ENCODE assay signal across 17 mouse cellular contexts in the genomic region with DNA sequence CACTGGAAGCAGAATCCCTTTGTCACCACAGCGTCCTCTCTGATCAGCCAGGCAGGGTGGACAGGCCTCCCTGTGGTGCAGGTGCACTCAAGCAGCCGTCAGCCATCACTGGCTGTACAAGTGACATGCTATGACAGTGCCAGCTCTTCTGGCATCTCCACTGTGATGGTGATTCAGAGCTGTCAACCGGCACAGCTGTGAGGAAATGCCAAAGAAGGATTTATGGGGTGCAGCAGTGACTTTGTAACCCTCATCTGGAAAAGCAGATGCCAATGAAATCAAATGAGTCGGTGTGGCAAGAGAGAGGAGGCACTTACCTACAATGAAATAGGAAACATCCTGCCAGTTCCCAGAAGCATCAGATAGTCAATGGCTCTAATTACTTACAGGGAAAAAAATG.
DNase-seq lines count a peak whose midpoint lies in the region; ATAC-seq and TF ChIP-seq lines count a peak whose summit lies in the region.
"Had no signal": no experiment of that assay in that cellular context is flagged by ENCODE, and none has a peak within 500 bp of the region (broad histone marks: within the 10 kb centered on the region; RNA-seq: fewer than 3 reads in every experiment).

No protein-coding gene starts in this region.

- no peak for ATAC-seq in heart, postnatal 0 days (ENCODE audit: insufficient read depth, low read depth)
- no peak for ATAC-seq in heart, embryonic 12.5 days (ENCODE audit: insufficient number of reproducible peaks, low FRiP score)
- peak; percentile 69; the same call in 1 of the 2 replicates for ATAC-seq in neural tube, embryonic 14.5 days (ENCODE audit: low read depth)
- no peak; the same call in 1 of the 2 replicates for ATAC-seq in neural tube, embryonic 15.5 days (ENCODE audit: low FRiP score)
- ATAC-seq: forebrain, postnatal 0 days; liver, postnatal 0 days had no signal

- peak; percentile 5; the same call in 1 of the 2 replicates for TF ChIP-seq CTCF in heart, postnatal 0 days (IDR thresholded peaks at IDR 0.05; ENCODE audit: low read depth)

- no peak for TF ChIP-seq EP300 in heart, postnatal 0 days (IDR thresholded peaks at IDR 0.05; ENCODE audit: low read depth)

- peak; percentile 49 to 64 for DNase-seq in adrenal gland, adult (ENCODE audit: inconsistent age in 2 of 2, low spot score in 1 of 2)
- DNase-seq in adrenal gland, postnatal 10 days, result no peak
- DNase-seq in heart, postnatal 0 days (ENCODE audit: low spot score), result no peak
- DNase-seq in spleen, postnatal 36 days (ENCODE audit: low spot score in 2 of 2), result no peak
- no peak for DNase-seq in urinary bladder, postnatal 14 days (ENCODE audit: low spot score)
- DNase-seq: forebrain, postnatal 0 days; kidney, postnatal 14 days; layer of hippocampus, postnatal 36 days; liver, postnatal 0 days; retina, postnatal 1 day; thymus, adult 2 months had no signal

- H3K9ac ChIP-seq in heart, postnatal 0 days (replicated peaks; ENCODE audit: low read depth, low read length), result no peak overlapping the region
- H3K9ac ChIP-seq in heart, embryonic 12.5 days, result no peak overlapping the region
- no peak overlapping the region for H3K9ac ChIP-seq in neural tube, embryonic 14.5 days (replicated peaks; ENCODE audit: low read depth, low read length)
- H3K9ac ChIP-seq in neural tube, embryonic 15.5 days (replicated peaks), result no peak overlapping the region
- H3K9ac ChIP-seq: forebrain, postnatal 0 days; heart, embryonic 15.5 days; limb, embryonic 12.5 days; liver, postnatal 0 days had no signal

- H3K4me3 ChIP-seq in heart, postnatal 0 days (ENCODE audit: low read depth, low read length), result no peak overlapping the region
- no peak overlapping the region for H3K4me3 ChIP-seq in heart, embryonic 12.5 days
- no peak overlapping the region for H3K4me3 ChIP-seq in neural tube, embryonic 14.5 days (ENCODE audit: low read depth, low read length)
- no peak overlapping the region for H3K4me3 ChIP-seq in neural tube, embryonic 15.5 days (replicated peaks)
- H3K4me3 ChIP-seq: heart, embryonic 15.5 days; limb, embryonic 12.5 days; midbrain, embryonic 10.5 days had no signal

- no peaks in the 10 kb centered on the region for H3K9me3 ChIP-seq in heart, postnatal 0 days (replicated peaks; ENCODE audit: control insufficient read depth, low read length)
- H3K9me3 ChIP-seq in heart, embryonic 12.5 days (replicated peaks), result no peaks in the 10 kb centered on the region
- no peaks in the 10 kb centered on the region for H3K9me3 ChIP-seq in neural tube, embryonic 14.5 days (ENCODE audit: control insufficient read depth, low read length)
- H3K9me3 ChIP-seq in neural tube, embryonic 15.5 days (replicated peaks), result no peaks in the 10 kb centered on the region
- H3K9me3 ChIP-seq: heart, embryonic 15.5 days; limb, embryonic 12.5 days; midbrain, embryonic 10.5 days had no signal

- H3K4me1 ChIP-seq in heart, postnatal 0 days (ENCODE audit: control insufficient read depth, insufficient read depth), result peaks cover 8% of the 10 kb centered on the region
- peaks cover 3% of the 10 kb centered on the region; the same call in 1 of the 2 replicates for H3K4me1 ChIP-seq in heart, embryonic 12.5 days (replicated peaks)
- no peaks in the 10 kb centered on the region for H3K4me1 ChIP-seq in neural tube, embryonic 14.5 days (ENCODE audit: control insufficient read depth, insufficient read depth, low read length)
- no peaks in the 10 kb centered on the region for H3K4me1 ChIP-seq in neural tube, embryonic 15.5 days
- H3K4me1 ChIP-seq: midbrain, embryonic 10.5 days had no signal

- no peak overlapping the region for H3K4me2 ChIP-seq in heart, postnatal 0 days (ENCODE audit: low read depth, low read length)
- H3K4me2 ChIP-seq in heart, embryonic 12.5 days, result no peak overlapping the region
- no peak overlapping the region for H3K4me2 ChIP-seq in neural tube, embryonic 14.5 days (ENCODE audit: low read depth, low read length)
- no peak overlapping the region for H3K4me2 ChIP-seq in neural tube, embryonic 15.5 days
- H3K4me2 ChIP-seq: heart, embryonic 15.5 days; limb, embryonic 12.5 days had no signal

- WGBS in heart, postnatal 0 days, result 34% methylated on average over 4 of the region's 4 CpGs
- WGBS in heart, embryonic 12.5 days, result 56% methylated on average over 4 of the region's 4 CpGs
- 31% methylated on average over 4 of the region's 4 CpGs for WGBS in neural tube, embryonic 14.5 days
- WGBS in neural tube, embryonic 15.5 days, result 44% methylated on average over 4 of the region's 4 CpGs

- no peaks in the 10 kb centered on the region for H3K36me3 ChIP-seq in heart, postnatal 0 days (replicated peaks; ENCODE audit: control insufficient read depth, insufficient read depth, low read length)
- H3K36me3 ChIP-seq in heart, embryonic 12.5 days, result no peaks in the 10 kb centered on the region
- H3K36me3 ChIP-seq in neural tube, embryonic 14.5 days (ENCODE audit: control insufficient read depth, insufficient read depth, low read length), result no peaks in the 10 kb centered on the region
- H3K36me3 ChIP-seq in neural tube, embryonic 15.5 days, result no peaks in the 10 kb centered on the region
- H3K36me3 ChIP-seq: heart, embryonic 15.5 days; limb, embryonic 12.5 days; midbrain, embryonic 10.5 days had no signal

- H3K27me3 ChIP-seq in heart, postnatal 0 days (ENCODE audit: control insufficient read depth, insufficient read depth, low read length), result no peaks in the 10 kb centered on the region
- no peaks in the 10 kb centered on the region for H3K27me3 ChIP-seq in heart, embryonic 12.5 days (replicated peaks)
- H3K27me3 ChIP-seq in neural tube, embryonic 14.5 days (ENCODE audit: control insufficient read depth, insufficient read depth, low read length), result no peaks in the 10 kb centered on the region
- H3K27me3 ChIP-seq in neural tube, embryonic 15.5 days (replicated peaks), result no peaks in the 10 kb centered on the region
- H3K27me3 ChIP-seq: heart, embryonic 15.5 days; limb, embryonic 12.5 days had no signal

- H3K27ac ChIP-seq in heart, postnatal 0 days (ENCODE audit: low read depth), result no peak overlapping the region
- no peak overlapping the region for H3K27ac ChIP-seq in heart, embryonic 12.5 days (ENCODE audit: poor library complexity, severe bottlenecking)
- H3K27ac ChIP-seq in neural tube, embryonic 14.5 days (ENCODE audit: low read depth, low read length), result no peak overlapping the region
- no peak overlapping the region for H3K27ac ChIP-seq in neural tube, embryonic 15.5 days (replicated peaks)
- H3K27ac ChIP-seq: heart, embryonic 15.5 days; limb, embryonic 12.5 days; midbrain, embryonic 10.5 days had no signal

Comparison
In these comparisons a context has a peak if more than half of its experiments do, and no peak if none do; other contexts are left out.
1. DNase-seq: peak in adrenal gland, adult (2 of 2); none in adrenal gland, postnatal 10 days (single experiment), heart, postnatal 0 days (single experiment), spleen, postnatal 36 days (0 of 2) and urinary bladder, postnatal 14 days (single experiment).